Mouse (Mus musculus) kidney, adult 2 months (tissue): ENCODE data around the gene Myo1a. TPM values are rescaled to one million over a fixed set of nuclear protein-coding genes. Genes with fewer than 3 reads are reported as not detected.

Source experiments
- DNase-seq: peaks from one replicate; pipeline ENCODE4 v3.0.0; 2021
- H3K27ac ChIP-seq: fragments of 200-500 bp; 2 replicates; pipeline ENCODE4 v1.5.1; 2012; ENCODE audit warnings: low read depth, low read length, control low read depth, inconsistent platforms; ENCODE audit not compliant: insufficient read depth
- H3K27me3 ChIP-seq: fragments of 200-500 bp; replicated peaks from 2 replicates; pipeline ENCODE4 v1.6.1; 2012; ENCODE audit warnings: mild to moderate bottlenecking, moderate library complexity, low read length, inconsistent platforms; ENCODE audit not compliant: control insufficient read depth, insufficient read depth
- H3K36me3 ChIP-seq: fragments of 200-500 bp; 2 replicates; pipeline ENCODE4 v1.6.1; 2012; ENCODE audit warnings: mild to moderate bottlenecking, moderate library complexity, low read length, inconsistent platforms; ENCODE audit not compliant: control insufficient read depth, insufficient read depth
- H3K4me1 ChIP-seq: fragments of 200-500 bp; 2 replicates; pipeline ENCODE4 v1.6.1; 2011; ENCODE audit warnings: low read length; ENCODE audit not compliant: control insufficient read depth, insufficient read depth
- H3K4me3 ChIP-seq: fragments of 200-500 bp; 2 replicates; pipeline ENCODE4 v1.5.1; 2011; ENCODE audit warnings: mild to moderate bottlenecking, low read depth, low read length, control low read depth; ENCODE audit not compliant: insufficient read depth
- CTCF ChIP-seq: fragments of 200-500 bp; conservative IDR thresholded peaks from 2 replicates; pipeline ENCODE4 v1.5.1; 2011; ENCODE audit warnings: low read depth, mild to moderate bottlenecking, control low read depth, low read length, moderate library complexity, mixed read lengths; ENCODE audit not compliant: insufficient read depth, insufficient read length
- POLR2A ChIP-seq: fragments of 200-500 bp; IDR thresholded peaks from one replicate; pipeline ENCODE4 v1.6.1; 2011; ENCODE audit warnings: low read depth, low read length, control low read depth
- WGBS: fragments of 180-500 bp; shearing (Covaris S2); methylation state at CpG from one replicate; pipeline ENCODE4 v1.1.7; 2018; 5-methylcytosine and 5-hydroxymethylcytosine counted together
- polyA plus RNA-seq: library from polyadenylated mRNA; depleted of rRNA; stranded (reverse); fragments of >200 nt; gene quantifications from 2 replicates; pipeline ENCODE4 v1.2.3, GENCODE M21; 2012

The Myo1a gene
- polyA plus RNA-seq, 1 experiment, result 0.06 TPM

DNA sequence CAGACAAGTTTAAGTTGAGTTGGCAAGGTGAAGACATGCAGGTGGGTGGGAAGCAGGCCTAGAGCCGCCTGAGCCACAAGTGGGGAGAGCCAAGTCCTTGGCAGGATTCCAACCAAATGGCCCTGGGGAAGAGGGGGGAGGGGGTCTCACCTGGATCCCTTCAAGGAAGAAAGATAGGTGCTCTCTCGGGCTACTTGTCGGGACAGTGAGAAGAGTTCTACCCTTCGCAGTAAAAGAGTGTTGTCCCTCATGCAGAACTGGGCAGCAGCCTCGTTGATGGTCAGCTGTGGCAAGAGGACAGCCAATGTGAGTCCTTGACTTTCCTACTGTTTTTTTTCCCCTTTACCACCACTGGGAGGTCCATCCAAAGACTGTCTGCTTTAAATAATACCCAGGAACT lies 41.4 kb upstream of the Myo1a start:
- Histone ChIP-seq H3K36me3 (no peaks in the 10 kb centered on the region), H3K4me1 (peaks cover 24% of the 10 kb centered on the region), H3K27me3 (no peaks in the 10 kb centered on the region), H3K4me3 (no peak overlapping the region), H3K27ac (no peak overlapping the region)
- TF ChIP-seq CTCF (no peak), POLR2A (no peak)
- WGBS, result 45% methylated on average over 5 of the region's 5 CpGs
- DNase-seq, result peak; percentile 27

- Histone ChIP-seq H3K27ac (no peak overlapping the region), H3K4me1 (peaks cover 27% of the 10 kb centered on the region), H3K36me3 (no peaks in the 10 kb centered on the region), H3K4me3 (no peak overlapping the region), H3K27me3 (no peaks in the 10 kb centered on the region)
- 69% methylated on average over 16 of the region's 16 CpGs for WGBS
- no peak for DNase-seq
- TF ChIP-seq CTCF (no peak), POLR2A (no peak)
Measured at GRCm38 (mm10) chr10:127664166-127664565, 40.8 kb upstream of the Myo1a start.

- no peak for DNase-seq
- peaks cover 27% of the 10 kb centered on the region for H3K4me1 ChIP-seq
- TF ChIP-seq CTCF (no peak), POLR2A (no peak)
- WGBS, result 50% methylated on average over 13 of the region's 13 CpGs
- no peak overlapping the region for H3K4me3 ChIP-seq
- H3K36me3 ChIP-seq, result no peaks in the 10 kb centered on the region
- no peaks in the 10 kb centered on the region for H3K27me3 ChIP-seq
- no peak overlapping the region for H3K27ac ChIP-seq
Measured at GRCm38 (mm10) chr10:127664891-127665290, 40.1 kb upstream of the Myo1a start.

GRCm38 (mm10) chr10:127665366-127666181 lies 39.4 kb upstream of the Myo1a start:
- DNase-seq, result peak; percentile 26
- 23% methylated on average over 14 of the region's 14 CpGs for WGBS
- Histone ChIP-seq H3K27ac (peak overlapping the region; percentile 91), H3K4me1 (peaks cover 27% of the 10 kb centered on the region), H3K27me3 (no peaks in the 10 kb centered on the region), H3K36me3 (no peaks in the 10 kb centered on the region), H3K4me3 (peak overlapping the region; percentile 89)
- TF ChIP-seq POLR2A (no peak), CTCF (no peak)

- WGBS, result 1% methylated on average over 64 of the region's 73 CpGs
- TF ChIP-seq POLR2A (peak; percentile 45), CTCF (no peak)
- H3K4me1 ChIP-seq, result peaks cover 19% of the 10 kb centered on the region
Measured at GRCm38 (mm10) chr10:127666501-127667268, 38.3 kb upstream of the Myo1a start, which contains the start of gene Nemp1. Gene Nemp1, plus strand, starts transcription at chr10:127666901.

DNA sequence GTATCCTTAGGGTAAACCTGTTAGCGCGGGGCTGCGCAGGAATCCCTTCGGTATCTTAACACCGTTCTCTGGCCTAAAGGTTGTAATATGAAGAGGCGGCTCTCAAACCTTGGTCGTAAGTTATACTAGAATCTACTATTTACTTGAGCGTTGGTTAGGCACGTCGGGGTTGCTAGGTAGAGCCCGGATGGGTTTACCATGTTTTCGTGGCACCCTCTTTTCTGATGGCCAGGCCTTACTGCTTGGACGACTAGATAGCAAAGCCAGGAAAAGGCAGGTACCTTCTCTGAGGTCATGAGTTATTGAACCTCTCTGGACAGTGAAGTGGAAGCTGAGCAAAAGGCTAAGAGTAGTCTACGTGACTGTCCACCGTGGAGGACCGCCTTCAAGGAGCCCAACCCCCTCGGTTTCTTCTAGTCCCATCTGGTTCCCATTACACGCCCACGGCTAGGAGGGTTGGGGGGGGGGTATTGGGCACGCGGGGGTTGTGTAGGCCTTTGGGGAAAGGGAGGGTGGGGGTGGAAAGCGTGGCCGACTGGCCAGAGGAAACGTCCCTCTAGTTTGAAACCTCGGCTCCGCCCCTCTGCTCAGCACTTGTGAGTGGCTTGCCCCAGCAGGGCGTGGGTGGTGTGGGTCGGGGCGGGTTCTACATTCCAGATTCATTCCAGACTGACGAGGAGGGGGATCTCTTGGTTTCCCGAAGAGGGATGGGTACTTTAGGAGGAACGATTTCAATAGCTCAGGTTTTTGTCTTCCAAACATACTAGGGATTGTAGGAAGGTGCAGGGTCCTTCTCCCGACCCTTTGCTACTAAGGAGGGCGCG lies 37.5 kb upstream of the Myo1a start:
- peak; percentile 95 for DNase-seq
- Histone ChIP-seq H3K27me3 (no peaks in the 10 kb centered on the region), H3K36me3 (no peaks in the 10 kb centered on the region), H3K4me3 (peak overlapping the region; percentile 89), H3K4me1 (peaks cover 18% of the 10 kb centered on the region), H3K27ac (peak overlapping the region; percentile 97)
- 2% methylated on average over 35 of the region's 35 CpGs for WGBS
- TF ChIP-seq CTCF (no peak), POLR2A (peak; percentile 14)

More at GRCm38 (mm10) chr10:127666501-127667268, 38.3 kb upstream of the Myo1a start, which contains the start of gene Nemp1:
- DNase-seq, result peak; percentile 93
- Histone ChIP-seq H3K27ac (peak within 1 kb of the TSS; percentile 97), H3K27me3 (no peaks in the 10 kb centered on the region), H3K4me3 (peak within 1 kb of the TSS; percentile 89), H3K36me3 (no peaks in the 10 kb centered on the region)
